Mouse (Mus musculus) heart, adult 9 months (tissue): ENCODE measurements around the gene Slc38a9.

Experiments used
- DNase-seq, 2 experiments: peaks; one replicate each; pipeline ENCODE4 v3.0.0; 2022; ENCODE audit warnings: low spot score in 2 of 2

Slc38a9 gene

GRCm38 (mm10) chr13:112770528-112771328 is 110.2 kb downstream of the Slc38a9 start:
- peak in 1 of 2 experiments; percentile 36 for DNase-seq

DNA sequence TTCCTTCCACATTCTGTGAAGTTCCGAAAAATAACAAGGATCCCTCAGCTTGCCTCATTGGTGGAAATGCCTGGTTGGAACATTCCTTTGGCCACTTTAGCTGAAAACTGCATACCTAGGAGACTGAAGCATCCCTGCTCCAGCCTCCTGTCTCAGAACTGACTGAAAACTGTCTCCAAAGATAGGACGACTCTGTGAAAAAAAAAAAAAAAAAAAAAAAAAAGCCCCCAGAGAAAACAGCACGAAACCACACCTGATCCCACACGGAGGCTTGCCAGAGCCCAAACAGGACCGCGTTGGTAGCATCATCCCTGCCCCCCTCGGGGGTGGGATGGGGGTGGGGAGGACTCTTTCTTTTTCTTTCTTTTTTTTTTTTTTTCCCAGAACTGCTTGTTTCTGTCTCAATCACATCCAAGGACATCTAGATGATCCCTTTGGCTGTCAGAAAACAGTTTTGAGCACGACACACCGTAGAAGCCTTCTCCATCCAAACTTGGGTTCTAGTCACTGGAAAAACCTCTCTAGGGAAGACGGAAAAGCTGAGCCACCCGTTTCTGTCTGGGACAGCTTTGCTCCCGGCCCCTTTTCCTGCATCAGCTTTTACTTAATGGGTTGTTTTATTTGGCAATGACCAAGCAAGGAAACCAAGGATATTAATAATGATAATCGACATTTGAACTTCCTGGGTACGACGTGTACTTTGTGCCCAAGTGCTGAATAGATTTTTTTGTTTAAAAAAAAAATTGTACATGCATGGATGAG is 111.1 kb downstream of the Slc38a9 start:
- peak; percentile 59 to 75 for DNase-seq

DNA sequence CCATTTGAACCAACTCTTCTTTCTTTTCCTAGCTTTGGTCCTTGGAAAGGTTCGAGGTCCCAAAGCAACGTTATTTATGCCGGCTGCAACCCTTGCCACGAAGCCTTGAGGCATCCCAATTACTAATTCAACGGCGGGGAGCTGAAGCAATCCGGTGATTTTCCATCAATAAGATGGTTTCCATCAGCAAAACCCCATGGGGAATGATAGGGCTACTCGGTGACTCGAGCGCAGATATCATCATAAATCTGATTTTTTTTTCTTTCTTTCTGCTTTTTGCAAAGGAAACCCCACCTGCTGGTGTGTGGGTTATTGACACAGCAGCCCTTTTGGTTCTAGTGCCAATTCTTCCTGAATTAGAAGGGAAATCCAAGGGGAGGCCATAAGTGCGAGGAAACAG is 111.7 kb downstream of the Slc38a9 start:
- peak in 1 of 2 experiments; percentile 54 for DNase-seq

DNA sequence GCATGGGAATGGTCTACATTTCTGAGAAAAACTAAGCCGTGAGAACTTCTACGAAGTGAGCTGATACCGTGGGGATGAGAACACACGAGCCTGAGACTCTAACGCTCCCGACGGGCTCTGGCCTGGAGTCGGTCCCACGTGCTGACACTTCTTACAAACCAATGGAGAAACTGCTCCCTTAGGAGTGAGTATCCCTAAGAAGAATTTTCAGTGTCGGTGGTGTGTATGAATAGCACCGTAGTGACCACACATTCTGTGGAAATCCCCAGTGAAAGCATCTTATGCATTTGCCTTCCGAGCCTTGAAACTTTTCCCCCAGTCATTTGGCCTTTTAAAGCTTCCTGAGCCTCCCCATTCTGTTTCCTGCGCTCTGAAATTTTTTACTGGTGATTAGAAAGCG is 112.3 kb downstream of the Slc38a9 start:
- DNase-seq = no peak

DNA sequence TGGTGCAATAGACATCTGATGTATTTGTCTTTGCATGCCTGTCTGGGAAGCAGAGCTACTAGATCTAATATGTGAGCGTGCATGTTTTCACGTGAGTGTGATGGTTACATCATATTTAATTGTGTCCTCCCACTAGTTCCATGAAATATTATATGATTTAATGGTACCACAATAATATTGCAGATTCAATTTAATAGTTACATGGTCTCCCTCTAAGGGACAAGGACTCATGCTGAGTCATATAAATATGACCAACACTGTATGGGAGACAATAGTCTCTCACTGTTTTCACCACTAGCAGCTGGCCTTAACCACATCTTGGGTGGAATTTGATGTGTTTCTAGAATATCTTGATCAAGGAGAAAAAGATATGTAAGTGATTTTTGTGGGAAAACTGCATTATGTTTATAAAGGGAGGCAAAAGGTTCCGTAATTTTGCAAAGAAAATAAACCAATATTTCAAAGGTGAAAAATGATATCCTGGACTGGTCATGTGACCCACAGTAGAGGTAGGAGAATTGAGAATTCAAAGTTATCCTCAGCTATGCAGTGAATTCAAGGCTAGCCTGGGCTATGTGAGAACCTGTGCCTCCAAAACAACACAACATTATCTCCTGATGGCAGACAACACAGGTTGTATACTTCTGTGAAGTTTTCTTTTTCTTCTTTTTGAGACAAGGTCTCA is 113.6 kb downstream of the Slc38a9 start:
- no peak for DNase-seq

- no peak for DNase-seq
These were observed 115.3 kb downstream of the Slc38a9 start for GRCm38 (mm10) chr13:112775856-112776255.

DNA sequence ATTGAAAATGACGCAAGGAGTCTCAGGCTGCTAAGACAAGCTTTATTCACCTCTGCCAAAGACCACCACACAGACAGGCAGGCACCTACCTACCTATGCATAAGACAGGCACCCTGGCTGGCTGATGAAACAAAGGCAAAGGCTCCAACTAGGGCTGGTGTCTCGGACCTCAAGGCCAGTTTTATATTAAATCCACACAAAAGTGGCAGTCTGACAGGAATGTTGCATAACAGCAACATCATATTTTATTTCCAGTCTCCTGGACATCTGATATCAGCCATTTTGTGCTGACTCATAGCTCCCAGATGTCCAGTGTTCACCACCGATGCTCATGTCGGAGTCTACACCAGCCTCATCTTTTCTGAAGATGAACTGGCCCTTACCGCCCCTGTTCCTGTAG is 117.9 kb downstream of the Slc38a9 start:
- no peak for DNase-seq

DNA sequence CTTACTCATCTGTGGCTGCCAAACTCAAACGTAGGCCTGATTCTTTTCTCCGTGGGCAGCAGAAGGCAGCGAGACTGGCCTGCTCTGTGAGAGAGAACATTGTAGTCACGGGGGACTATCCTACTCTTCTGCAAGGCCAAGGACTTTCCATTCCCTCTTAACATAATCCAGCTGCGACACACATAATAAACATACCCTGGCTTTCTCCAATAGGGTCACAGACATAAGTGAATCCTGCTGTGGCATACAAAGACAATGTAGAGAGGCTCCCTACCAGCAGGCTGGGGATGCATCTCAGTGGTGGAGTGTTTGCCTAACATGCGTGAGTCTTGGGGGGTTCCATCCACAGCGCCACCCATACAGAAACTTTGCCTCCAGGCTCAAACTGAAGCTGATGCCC is 124.8 kb downstream of the Slc38a9 start:
- DNase-seq = no peak

DNA sequence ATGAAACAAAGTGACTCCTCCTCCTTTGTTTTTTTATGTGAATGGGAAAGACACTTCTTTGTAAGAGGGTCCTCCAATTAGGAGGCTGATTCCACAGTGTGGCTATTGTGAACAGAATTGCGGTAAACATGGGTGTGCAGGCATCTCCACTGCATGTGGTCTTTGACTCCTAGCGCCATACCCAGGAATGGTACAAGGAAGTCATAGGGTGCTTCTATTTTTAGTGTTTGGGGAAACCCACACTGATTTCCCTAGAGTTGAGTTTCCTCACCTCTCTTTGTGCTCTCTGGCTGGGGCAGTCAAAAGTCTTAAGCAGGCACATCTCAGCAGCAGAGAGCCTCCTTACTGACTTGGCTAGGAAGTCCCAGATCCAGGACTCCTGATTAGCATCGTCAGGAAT is 125.6 kb downstream of the Slc38a9 start:
- no peak for DNase-seq

DNA sequence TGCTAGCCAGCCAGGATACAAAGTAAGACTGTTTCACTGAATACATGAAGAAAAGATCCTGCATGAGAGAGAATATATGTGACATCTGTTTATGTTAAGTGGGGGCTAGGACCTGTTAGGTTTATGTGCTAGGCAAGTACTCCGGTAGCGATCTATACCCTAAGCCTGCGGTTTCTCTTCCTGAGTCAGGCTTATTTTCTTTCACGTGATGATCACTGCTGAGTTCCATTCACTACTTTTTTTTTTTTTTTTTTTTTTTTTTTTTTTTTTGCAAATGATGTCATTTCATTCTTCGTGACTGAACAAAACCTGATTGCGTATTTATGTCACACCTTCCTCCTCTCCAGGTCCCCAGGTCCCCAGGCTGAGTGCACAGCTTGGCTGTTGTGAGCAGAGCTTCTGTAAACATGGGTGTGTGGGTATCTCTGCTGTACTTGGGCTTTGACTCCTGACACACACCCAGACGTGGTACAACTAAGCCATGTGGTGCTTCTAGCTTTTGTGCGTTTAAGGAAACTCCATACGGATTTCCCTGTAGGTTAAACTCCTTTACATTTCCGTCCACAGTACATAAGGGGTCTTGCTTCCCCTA is 126.5 kb downstream of the Slc38a9 start:
- DNase-seq = no peak
